Mouse (Mus musculus) left cerebral cortex, adult 2 months (tissue): ENCODE data around the gene Acss1. TPM values are rescaled to one million over a fixed set of nuclear protein-coding genes. Genes with fewer than 3 reads are reported as not detected.

Experiments
- DNase-seq, 2 experiments: peaks; one replicate each; pipeline ENCODE4 v3.0.0; 2021 to 2022; ENCODE audit warnings: low spot score in 2 of 2, mixed read lengths in 1 of 2; ENCODE audit errors: extremely low spot score in 1 of 2
- H3K27ac ChIP-seq: fragments of 200-600 bp; 2 replicates; pipeline ENCODE4 v1.8.1; 2022
- H3K4me3 ChIP-seq: fragments of 200-600 bp; 2 replicates; pipeline ENCODE4 v1.8.1; 2022
- CTCF ChIP-seq: fragments of 200-600 bp; IDR thresholded peaks from 2 replicates; pipeline ENCODE4 v1.8.1; 2022; ENCODE audit warnings: antibody characterized with exemption, mild to moderate bottlenecking, moderate library complexity
- intact Hi-C: fragments of 180-260 bp; cut with DNase I; formaldehyde crosslinking; loops from one replicate; pipeline ENCODE4 v1.15.1; 2025
- total RNA-seq, 2 experiments: library from RNA; stranded (reverse); gene quantifications; 2 replicates each; pipeline ENCODE4 v1.2.3; 2021

Acss1 gene
- total RNA-seq, 2 experiments from 2014 or later = 18.5 to 21.5 TPM

DNA sequence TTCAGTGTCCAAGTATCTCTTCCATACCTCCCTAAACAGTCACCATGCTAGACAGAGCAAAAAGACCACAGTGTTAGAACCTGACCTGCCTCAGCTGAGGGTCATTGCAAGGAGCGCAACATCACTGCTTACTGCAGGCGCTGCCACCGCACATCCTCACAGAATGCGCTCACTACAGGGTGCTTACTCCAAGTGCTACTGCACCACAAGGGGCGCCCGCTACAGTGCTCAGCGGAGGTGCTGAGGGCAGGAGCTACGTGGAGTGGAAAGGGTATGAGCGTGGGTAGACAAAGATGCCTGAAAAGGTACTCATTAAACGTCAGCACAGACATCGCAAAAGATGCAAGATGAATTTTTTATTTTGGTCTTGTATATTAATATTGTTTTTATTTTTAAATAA, 79.2 kb downstream of the Acss1 start:
- TF ChIP-seq CTCF = no peak
- DNase-seq = no peak

DNA sequence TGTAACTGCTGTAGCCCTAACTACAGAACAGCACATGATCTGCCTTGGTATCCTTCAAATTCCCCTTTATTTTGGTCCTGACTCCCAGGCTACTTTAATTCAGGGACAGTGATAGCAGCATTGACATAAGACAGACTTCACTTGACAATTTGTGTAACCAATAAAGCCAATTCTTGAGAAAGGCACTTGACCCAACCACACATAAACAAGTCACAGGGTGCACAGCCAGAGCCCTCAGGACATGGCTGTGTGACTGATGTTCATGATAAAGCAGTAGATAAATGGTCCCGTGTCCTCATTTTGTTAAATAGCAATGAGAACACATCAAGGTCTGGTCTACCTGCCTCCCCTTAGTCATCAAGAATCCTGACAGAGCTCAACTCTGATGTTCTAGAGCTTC, 88.7 kb downstream of the Acss1 start:
- H3K4me3 ChIP-seq = no peak overlapping the region
- TF ChIP-seq CTCF = no peak
- intact Hi-C loops = no loop called here
- no peak for DNase-seq
- no peak overlapping the region for H3K27ac ChIP-seq

More for the DNA sequence above, 79.2 kb downstream of the Acss1 start:
- intact Hi-C loops = no loop called here
- Histone ChIP-seq H3K4me3 (no peak overlapping the region), H3K27ac (no peak overlapping the region)

DNA sequence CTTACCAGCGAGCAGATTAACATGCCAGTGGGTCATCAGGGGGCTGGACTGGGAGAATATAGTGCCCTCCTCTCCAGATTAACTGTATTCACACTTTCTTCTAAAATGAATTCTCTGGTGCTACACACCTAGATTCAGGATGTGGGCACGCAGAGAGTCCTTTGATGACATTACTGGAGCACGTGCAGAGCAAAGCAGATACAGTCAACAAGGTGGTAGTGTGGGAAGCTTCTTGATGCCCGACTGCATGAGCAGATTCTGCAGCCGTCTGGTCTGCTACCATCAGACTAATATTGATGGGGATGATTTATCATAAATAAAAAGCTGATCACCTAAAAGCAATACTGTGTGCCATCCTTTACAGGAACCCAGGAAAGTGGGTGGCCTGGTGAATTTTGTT, 89.7 kb downstream of the Acss1 start:
- Histone ChIP-seq H3K4me3 (no peak overlapping the region), H3K27ac (no peak overlapping the region)
- TF ChIP-seq CTCF = no peak
- no peak for DNase-seq
- intact Hi-C loops = no loop called here

DNA sequence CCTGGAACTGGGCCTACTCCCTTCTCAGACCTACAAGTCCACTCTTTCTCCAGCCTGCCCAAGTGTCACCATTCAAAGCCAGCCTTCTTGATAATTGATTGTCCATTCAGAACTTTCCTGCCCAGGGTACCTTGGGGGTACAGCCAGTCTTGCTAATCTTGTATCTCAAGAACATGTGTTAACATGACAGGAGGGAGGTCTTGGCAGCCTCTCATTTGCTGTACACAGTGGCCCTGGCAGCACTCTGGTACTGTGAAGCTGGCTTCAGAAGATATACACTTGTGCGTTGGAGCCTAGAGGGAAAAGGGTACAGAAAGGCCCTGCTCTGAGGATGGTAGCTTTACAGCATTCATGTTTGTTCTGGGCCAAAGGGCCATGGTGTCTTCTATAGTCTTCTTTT, 92.0 kb downstream of the Acss1 start:
- intact Hi-C loops = no loop called here
- DNase-seq = no peak
- TF ChIP-seq CTCF = no peak
- H3K27ac ChIP-seq = no peak overlapping the region
- H3K4me3 ChIP-seq = no peak overlapping the region

DNA sequence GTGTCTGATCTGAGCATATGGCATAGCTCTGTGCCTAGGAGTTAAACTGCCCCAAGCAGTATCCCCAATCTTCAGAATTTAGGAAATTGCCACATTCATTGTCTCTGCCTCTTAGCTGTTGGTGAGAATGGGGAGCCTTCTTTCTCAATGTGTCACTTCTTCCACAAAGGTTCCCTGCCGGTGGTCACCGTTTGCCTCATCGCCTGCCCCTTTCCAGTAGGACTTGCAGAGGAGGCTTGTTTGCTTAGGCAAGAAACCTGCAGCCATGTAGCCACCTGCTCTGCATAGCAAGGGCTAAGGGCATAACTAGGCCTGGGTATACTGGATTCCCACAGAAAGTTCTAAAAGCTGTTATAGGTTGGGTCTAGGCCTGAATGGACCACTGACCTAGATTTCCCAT, 95.8 kb downstream of the Acss1 start:
- Histone ChIP-seq H3K4me3 (no peak overlapping the region), H3K27ac (no peak overlapping the region)
- TF ChIP-seq CTCF = no peak
- intact Hi-C loops = no loop called here
- no peak for DNase-seq

DNA sequence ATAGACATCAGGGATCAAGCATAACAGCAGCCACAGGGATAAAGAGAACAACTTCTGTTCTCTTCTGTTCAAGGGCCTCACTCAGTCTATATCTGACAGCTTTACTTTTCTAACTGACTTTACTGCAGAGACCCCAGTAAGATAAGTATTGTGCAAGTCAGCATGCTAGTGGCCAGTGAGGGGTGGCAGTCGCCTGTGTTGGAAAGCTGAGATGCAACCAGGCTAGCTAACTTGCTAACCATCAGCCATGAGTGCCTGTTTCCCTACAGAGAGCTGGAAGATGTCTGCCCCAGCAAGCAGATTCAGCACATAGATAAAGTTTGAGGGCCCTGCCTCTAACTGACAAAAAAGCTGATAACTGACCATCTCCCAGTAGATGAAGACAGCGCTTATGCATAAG, 97.5 kb downstream of the Acss1 start:
- DNase-seq = no peak
- no peak for TF ChIP-seq CTCF
- no peak overlapping the region for H3K27ac ChIP-seq
- intact Hi-C loops = no loop called here
- H3K4me3 ChIP-seq = no peak overlapping the region

DNA sequence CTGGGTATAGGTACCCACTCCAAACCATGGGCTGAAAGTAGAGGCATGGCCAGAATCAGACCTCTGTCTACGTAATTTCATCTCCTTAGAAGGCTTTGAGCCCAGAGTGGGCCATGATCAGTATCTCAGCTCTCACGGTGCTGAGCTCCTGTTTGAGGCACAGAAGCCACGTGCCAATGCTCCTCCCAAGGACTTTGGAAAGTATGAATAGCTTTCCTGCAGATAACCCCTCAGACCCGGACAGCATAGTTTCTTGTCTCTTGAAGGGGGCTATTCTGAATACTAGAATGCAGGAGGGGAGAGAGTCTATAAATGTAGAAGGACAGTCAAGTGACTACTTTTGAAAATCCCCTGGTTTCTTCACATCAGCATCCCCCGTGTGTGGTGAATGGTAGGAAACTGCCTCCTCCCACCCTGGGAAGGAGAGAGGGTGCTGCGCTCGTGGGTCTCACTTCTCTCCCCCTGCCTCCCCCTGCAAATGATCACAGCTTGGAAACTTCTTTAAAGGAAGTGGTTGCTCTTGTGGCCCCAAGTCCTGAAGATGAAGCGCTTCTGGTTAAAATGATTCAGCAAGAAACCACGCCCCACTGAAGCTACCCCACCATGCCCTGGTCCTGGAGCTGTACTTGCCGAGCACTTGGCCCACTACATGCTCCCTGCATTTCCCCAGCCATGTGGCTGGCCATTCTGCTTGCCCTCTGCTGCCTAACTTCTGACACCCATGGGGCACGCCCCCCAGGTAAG, 98.3 kb downstream of the Acss1 start, which contains the start of gene Cst7:
Gene Cst7, plus strand, starts transcription at position 569 of the 744 bp plus-strand sequence.
- Histone ChIP-seq H3K4me3 (no peak within 1 kb of the TSS), H3K27ac (no peak within 1 kb of the TSS)
- intact Hi-C loops = no loop called here
- no peak for DNase-seq
- TF ChIP-seq CTCF = no peak

Other genes with a start within 250 kb of the Acss1 start
- gene Zfp442, start 217.0 kb downstream of the Acss1 start, total RNA-seq = 1 to 10 TPM; 6.4 to 8.3 TPM
- gene Zfp345, start 183.4 kb downstream of the Acss1 start, total RNA-seq = under 1 TPM in 1 of 2 experiments, not detected in 1; 0.23 TPM
- gene Cst7, start 98.1 kb downstream of the Acss1 start, total RNA-seq = not detected
- 10 to 100 TPM; 49.5 to 56.7 TPM for gene Apmap, start 59.9 kb downstream of the Acss1 start, total RNA-seq
- gene Vsx1, start 20.9 kb upstream of the Acss1 start, total RNA-seq = under 1 TPM in 1 of 2 experiments, not detected in 1; 0.11 TPM
- 10 to 100 TPM; 46.5 to 51.5 TPM for gene Entpd6, start 80.5 kb upstream of the Acss1 start, total RNA-seq
- gene Pygb, start 118.2 kb upstream of the Acss1 start, total RNA-seq = 100 to 1,000 TPM; 126 to 127 TPM
- 100 to 1,000 TPM; 298 to 305 TPM for gene Abhd12, start 236.2 kb upstream of the Acss1 start, total RNA-seq
- 1 to 10 TPM in 1 of 2 experiments, under 1 TPM in 1; 0.65 to 1.6 TPM for gene Gins1, start 236.9 kb upstream of the Acss1 start, total RNA-seq